Mouse (Mus musculus) megakaryocyte, embryonic 14.5 days (primary cell): ENCODE results near the gene Mybphl. TPM values are rescaled to one million over a fixed set of nuclear protein-coding genes. Genes with fewer than 3 reads are reported as not detected.

Experiments
- H3K27me3 ChIP-seq: replicated peaks from 2 replicates; pipeline ENCODE3; 2012; ENCODE audit warnings: inconsistent platforms
- H3K36me3 ChIP-seq: replicated peaks from 2 replicates; pipeline ENCODE3; 2012; ENCODE audit warnings: low read length, inconsistent platforms, mixed read lengths
- H3K4me1 ChIP-seq: 2 replicates; pipeline ENCODE4 v1.6.1; 2012; ENCODE audit warnings: inconsistent platforms
- H3K4me3 ChIP-seq: replicated peaks from 2 replicates; pipeline ENCODE3; 2012; ENCODE audit warnings: moderate library complexity, mild to moderate bottlenecking, inconsistent platforms
- H3K9me3 ChIP-seq: 2 replicates; pipeline ENCODE4 v1.6.1; 2012; ENCODE audit warnings: inconsistent platforms
- FLI1 ChIP-seq: IDR thresholded peaks from 2 replicates; pipeline ENCODE4 v1.6.1; 2012; ENCODE audit warnings: low read length, inconsistent platforms, mixed read lengths
- GATA1 ChIP-seq: IDR thresholded peaks from 3 replicates; pipeline ENCODE4 v1.6.1; 2012; ENCODE audit warnings: mixed read lengths, low read length, inconsistent platforms, borderline replicate concordance
- polyA plus RNA-seq: library from polyadenylated mRNA; stranded (reverse); fragments of >175 nt; gene quantifications from 2 replicates; pipeline ENCODE4 v1.2.3, GENCODE M21; 2012; ENCODE audit warnings: low replicate concordance; ENCODE audit not compliant: insufficient read depth

Mybphl gene
- polyA plus RNA-seq, 1 experiment: not detected

- H3K4me3 ChIP-seq: no peak overlapping the region
- peaks cover 17% of the 10 kb centered on the region for H3K4me1 ChIP-seq
- no peaks in the 10 kb centered on the region for H3K36me3 ChIP-seq
- TF ChIP-seq FLI1 (no peak), GATA1 (no peak)
- H3K27me3 ChIP-seq: peaks cover 81% of the 10 kb centered on the region
- H3K9me3 ChIP-seq: no peaks in the 10 kb centered on the region
Observed at GRCm38 (mm10) chr3:108406306-108406885, 41.7 kb downstream of the Mybphl start.

GRCm38 (mm10) chr3:108408517-108409008, 43.9 kb downstream of the Mybphl start:
- Histone ChIP-seq H3K36me3 (peaks cover 9% of the 10 kb centered on the region), H3K27me3 (peaks cover 81% of the 10 kb centered on the region), H3K4me3 (no peak overlapping the region), H3K4me1 (peaks cover 6% of the 10 kb centered on the region; the same call in 1 of the 2 replicates), H3K9me3 (peaks cover 18% of the 10 kb centered on the region)
- no peak for TF ChIP-seq FLI1
- TF ChIP-seq GATA1: no peak

- TF ChIP-seq FLI1 (no peak), GATA1 (no peak)
- Histone ChIP-seq H3K4me3 (no peak overlapping the region), H3K4me1 (peaks cover 8% of the 10 kb centered on the region; the same call in 1 of the 2 replicates), H3K27me3 (peaks cover 85% of the 10 kb centered on the region), H3K9me3 (peaks cover 31% of the 10 kb centered on the region), H3K36me3 (peaks cover 17% of the 10 kb centered on the region)
Observed at GRCm38 (mm10) chr3:108409656-108410358, 45.1 kb downstream of the Mybphl start.

GRCm38 (mm10) chr3:108410359-108410714, 45.6 kb downstream of the Mybphl start:
- TF ChIP-seq FLI1: no peak
- no peak for TF ChIP-seq GATA1
- peaks cover 36% of the 10 kb centered on the region for H3K9me3 ChIP-seq
- peaks cover 88% of the 10 kb centered on the region for H3K27me3 ChIP-seq
- peaks cover 17% of the 10 kb centered on the region for H3K36me3 ChIP-seq
- peaks cover 13% of the 10 kb centered on the region for H3K4me1 ChIP-seq
- H3K4me3 ChIP-seq: no peak overlapping the region

- peaks cover 90% of the 10 kb centered on the region for H3K27me3 ChIP-seq
- TF ChIP-seq GATA1: no peak
- peaks cover 17% of the 10 kb centered on the region for H3K36me3 ChIP-seq
- H3K9me3 ChIP-seq: peaks cover 36% of the 10 kb centered on the region
- H3K4me1 ChIP-seq: peaks cover 22% of the 10 kb centered on the region
- no peak overlapping the region for H3K4me3 ChIP-seq
Observed at GRCm38 (mm10) chr3:108411026-108411753, 46.5 kb downstream of the Mybphl start.

GRCm38 (mm10) chr3:108411754-108412121, 47.0 kb downstream of the Mybphl start:
- TF ChIP-seq FLI1 (no peak), GATA1 (no peak)
- peaks cover 27% of the 10 kb centered on the region for H3K4me1 ChIP-seq
- H3K4me3 ChIP-seq: no peak overlapping the region
- peaks cover 36% of the 10 kb centered on the region for H3K9me3 ChIP-seq
- H3K36me3 ChIP-seq: peaks cover 17% of the 10 kb centered on the region
- peaks cover 91% of the 10 kb centered on the region for H3K27me3 ChIP-seq

GRCm38 (mm10) chr3:108413634-108414360, 49.1 kb downstream of the Mybphl start:
- peak overlapping the region; percentile 7 for H3K4me3 ChIP-seq
- H3K36me3 ChIP-seq: peaks cover 17% of the 10 kb centered on the region
- H3K9me3 ChIP-seq: peaks cover 36% of the 10 kb centered on the region
- H3K4me1 ChIP-seq: peaks cover 44% of the 10 kb centered on the region
- TF ChIP-seq GATA1 (no peak), FLI1 (no peak)
- peaks cover 89% of the 10 kb centered on the region for H3K27me3 ChIP-seq

- Histone ChIP-seq H3K36me3 (peaks cover 17% of the 10 kb centered on the region), H3K4me3 (peak within 1 kb of the TSS; percentile 91), H3K4me1 (peaks cover 44% of the 10 kb centered on the region), H3K9me3 (peaks cover 36% of the 10 kb centered on the region), H3K27me3 (peaks cover 81% of the 10 kb centered on the region)
- no peak for TF ChIP-seq GATA1
- no peak for TF ChIP-seq FLI1
Observed at GRCm38 (mm10) chr3:108414857-108415830, 50.4 kb downstream of the Mybphl start, which contains the start of gene Celsr2. Gene Celsr2, minus strand, starts transcription at chr3:108415552.
